Mouse (Mus musculus): Measurements from ENCODE around the gene Cadm2.

Gene Cadm2

GRCm38 (mm10) chr16:67482542-67482941, 138.2 kb downstream of the Cadm2 start:
- no peak for DNase-seq

- no peak for DNase-seq
These were observed 153.7 kb downstream of the Cadm2 start for GRCm38 (mm10) chr16:67467041-67467440.

GRCm38 (mm10) chr16:67436301-67436700, 184.4 kb downstream of the Cadm2 start:
- no peak for DNase-seq

- no peak for DNase-seq
These were observed 195.3 kb downstream of the Cadm2 start for GRCm38 (mm10) chr16:67425371-67425770.

- no peak for DNase-seq
These were observed 209.8 kb downstream of the Cadm2 start for GRCm38 (mm10) chr16:67410926-67411325.

- DNase-seq: no peak
These were observed 210.2 kb downstream of the Cadm2 start for GRCm38 (mm10) chr16:67410482-67410881.

- no peak for DNase-seq
These were observed 253.0 kb downstream of the Cadm2 start for GRCm38 (mm10) chr16:67367745-67368144.

GRCm38 (mm10) chr16:67348011-67348410, 272.7 kb downstream of the Cadm2 start:
- DNase-seq: no peak

- no peak for DNase-seq
These were observed 273.1 kb downstream of the Cadm2 start for GRCm38 (mm10) chr16:67347561-67347960.

DNA sequence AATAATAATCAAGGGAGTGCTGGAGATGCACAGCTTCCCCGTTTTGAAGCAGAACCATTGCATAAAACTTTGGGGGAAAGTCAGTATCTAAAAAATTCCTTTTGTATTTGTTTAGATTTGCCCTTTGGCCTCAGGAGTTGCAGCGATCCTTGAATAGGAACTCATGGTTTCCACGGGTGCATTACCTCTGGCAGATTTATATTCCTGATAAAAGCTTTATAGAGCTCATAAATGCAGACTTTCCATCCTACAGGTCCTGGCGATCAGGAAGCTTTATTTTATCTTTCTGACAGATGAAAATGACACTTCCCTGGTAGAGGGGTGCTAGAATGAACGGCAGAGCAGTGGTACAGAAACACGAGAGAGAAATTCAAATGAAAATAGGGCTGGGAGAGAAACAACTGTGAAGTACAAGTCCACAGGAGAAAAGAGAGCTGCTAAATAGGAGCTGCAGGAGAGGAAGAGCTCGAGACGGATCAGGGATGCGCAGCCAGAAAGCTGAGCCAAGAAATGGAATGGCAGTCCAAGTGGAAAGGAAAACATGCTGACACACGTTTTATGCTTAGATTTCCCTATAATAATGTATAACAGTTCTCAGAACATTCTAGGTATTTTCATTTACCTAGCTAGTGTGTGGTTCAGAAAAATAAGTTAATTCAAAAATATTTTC, 274.0 kb downstream of the Cadm2 start:
- DNase-seq: no peak

DNA sequence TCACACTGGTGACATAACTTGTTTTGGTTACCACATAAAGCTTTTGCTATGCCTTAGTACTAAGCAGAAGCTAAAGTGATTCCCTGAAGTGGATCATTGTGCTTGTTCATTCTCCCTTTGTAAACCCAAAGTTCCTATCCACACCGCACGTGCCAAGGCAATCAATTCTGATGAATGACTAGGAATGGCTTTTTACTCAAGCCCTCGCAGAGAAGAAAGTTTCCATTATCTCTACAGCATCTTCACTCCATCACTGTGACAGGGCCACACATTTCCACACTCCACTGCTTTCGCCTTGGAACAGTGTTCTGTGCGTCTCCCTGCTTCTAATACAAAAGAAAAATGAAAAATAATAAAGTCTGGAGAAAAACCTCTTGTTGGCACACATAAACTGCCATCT, 276.5 kb downstream of the Cadm2 start:
- no peak for DNase-seq

- DNase-seq: no peak
These were observed 309.7 kb downstream of the Cadm2 start for GRCm38 (mm10) chr16:67311033-67311432.

DNA sequence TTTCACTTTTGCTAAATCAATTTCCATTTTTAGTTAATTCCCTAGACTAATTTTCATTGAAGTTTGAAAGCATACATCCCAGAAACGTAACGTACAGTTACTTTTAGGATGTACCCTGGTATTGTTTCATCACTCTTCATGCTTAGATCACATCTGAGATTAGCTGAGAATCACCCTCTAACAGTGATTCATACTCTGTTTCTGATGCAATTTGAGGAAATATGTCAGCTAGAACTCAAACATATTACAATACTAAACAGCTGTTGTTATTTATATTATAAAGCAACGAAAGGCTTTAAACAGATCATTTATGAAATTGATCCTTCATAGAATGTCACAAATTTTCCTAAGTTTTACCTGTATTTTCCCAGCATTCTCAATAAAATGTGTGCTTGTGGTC, 336.0 kb downstream of the Cadm2 start:
- no peak for DNase-seq

DNA sequence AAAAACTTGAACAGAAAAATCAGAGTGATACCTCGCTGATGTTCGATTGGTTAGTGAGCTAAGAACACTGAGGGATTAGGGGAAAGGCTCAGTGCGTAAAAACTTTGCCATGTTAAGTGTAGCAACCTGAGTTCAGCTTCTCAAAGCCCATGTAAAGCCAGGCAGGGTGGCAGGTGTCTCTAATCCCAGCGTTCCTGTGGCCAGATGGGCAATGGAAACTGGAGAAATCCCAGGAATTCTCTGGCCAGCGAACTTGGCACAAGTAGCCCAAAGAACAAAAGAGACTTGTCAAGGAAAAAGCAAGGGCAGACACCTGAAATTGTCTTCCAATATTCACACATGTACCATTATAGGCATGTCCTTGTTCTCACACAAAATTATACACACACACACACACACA, 377.1 kb downstream of the Cadm2 start:
- DNase-seq: no peak

- no peak for DNase-seq
These were observed 385.8 kb downstream of the Cadm2 start for GRCm38 (mm10) chr16:67234862-67235261.

- DNase-seq: no peak
These were observed 394.0 kb downstream of the Cadm2 start for GRCm38 (mm10) chr16:67226696-67227095.

- DNase-seq: no peak
These were observed 417.4 kb downstream of the Cadm2 start for GRCm38 (mm10) chr16:67203329-67203728.

GRCm38 (mm10) chr16:67192852-67193415, 427.8 kb downstream of the Cadm2 start:
- DNase-seq: no peak

DNA sequence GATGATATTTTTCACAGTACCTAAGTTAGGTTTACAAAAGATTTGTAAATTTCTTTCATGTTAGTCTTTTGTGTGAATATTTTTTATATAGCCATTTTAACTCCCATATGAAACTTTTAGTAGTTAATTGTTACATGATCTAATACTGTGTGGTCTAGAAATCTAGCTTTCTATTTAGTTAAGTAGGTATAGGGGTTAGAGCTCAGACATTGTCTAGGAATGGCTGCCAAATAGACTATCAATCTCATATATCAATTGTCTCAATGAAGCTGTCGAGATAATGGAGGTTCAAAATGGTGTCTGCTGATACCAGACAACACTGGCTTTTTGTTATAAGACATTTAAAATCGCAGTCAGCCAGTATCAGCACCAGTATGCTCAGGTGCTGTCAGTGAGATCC, 428.3 kb downstream of the Cadm2 start:
- DNase-seq: no peak

GRCm38 (mm10) chr16:67186322-67186721, 434.4 kb downstream of the Cadm2 start:
- DNase-seq: no peak

DNA sequence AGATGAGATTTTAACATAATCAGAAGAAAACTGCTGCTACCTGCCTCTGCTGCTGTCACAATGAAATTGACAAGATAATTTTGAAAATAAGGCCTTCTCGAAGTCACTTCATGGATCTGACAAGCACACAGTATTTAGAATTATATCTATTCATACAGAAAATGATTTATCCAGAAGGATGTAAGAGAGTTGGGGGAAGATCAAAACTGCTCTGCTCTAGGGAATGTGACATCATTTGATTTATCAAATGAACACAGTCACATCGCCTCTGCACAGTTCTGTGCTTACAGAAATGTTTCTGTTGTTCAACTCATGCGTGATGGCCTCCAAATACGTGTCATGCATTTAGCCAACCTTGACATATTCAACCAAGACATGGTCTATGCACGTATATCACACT, 437.8 kb downstream of the Cadm2 start:
- DNase-seq: no peak

DNA sequence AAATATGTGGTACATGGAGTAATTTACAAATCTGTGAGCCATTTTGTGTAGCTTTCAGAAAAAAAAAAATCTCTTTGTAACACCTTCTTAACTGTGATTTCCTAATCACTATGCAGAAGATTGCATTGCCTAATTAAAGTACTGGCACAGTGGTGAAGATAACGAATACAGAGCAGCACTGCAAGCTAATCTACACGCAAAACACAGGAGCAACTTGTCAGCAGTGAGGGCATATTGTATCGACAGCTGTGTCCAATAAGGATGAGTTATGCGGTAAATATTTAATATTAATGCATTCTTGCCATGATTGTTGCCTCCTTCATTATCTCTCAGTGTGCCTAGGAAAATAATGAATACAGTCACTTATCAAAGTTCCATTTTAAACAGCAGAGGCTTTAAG, 445.3 kb downstream of the Cadm2 start:
- no peak for DNase-seq

- no peak for DNase-seq
These were observed 458.4 kb downstream of the Cadm2 start for GRCm38 (mm10) chr16:67162211-67162790.

DNA sequence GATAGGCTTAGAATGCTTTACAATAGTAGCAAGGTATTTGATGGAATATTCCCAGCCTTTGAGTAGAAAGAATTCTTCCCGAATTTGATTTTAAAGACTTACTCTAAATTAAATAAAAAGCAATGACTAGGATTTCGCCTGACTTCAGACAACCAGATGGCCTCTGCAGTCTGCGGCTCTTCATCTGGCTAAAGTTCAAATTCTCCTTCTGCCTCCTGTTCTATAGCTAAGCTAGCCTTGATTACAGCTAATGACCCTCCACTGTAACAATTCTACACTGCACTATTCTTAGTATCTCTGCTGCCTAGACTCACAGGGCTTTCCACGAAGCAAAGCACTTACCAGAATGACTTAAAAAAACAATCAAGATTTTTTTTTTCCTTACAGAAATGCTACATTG, 495.9 kb downstream of the Cadm2 start:
- DNase-seq: no peak

DNA sequence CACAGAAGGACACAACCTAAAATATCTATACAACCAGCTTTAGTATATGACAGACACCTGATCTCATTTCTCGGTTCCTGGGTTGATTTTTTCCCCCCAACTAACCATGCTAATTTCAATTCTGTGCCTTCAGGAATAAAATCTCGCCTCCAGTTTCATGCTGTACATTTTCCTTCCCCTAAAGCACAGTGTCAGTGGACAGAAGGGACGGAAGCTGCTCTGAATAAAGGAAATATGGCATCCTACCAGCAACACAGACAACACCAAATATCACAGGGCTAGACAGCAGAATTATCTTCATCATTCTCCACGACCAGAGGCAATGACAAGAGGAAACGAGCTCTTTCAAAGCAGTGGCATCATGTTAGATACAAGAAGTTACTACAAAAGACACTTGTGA, 498.2 kb downstream of the Cadm2 start:
- no peak for DNase-seq
